In genomic region chr15:89356372-89356771, GRCm38 (mm10) we compare ENCODE assay signal across 8 mouse cellular contexts. TPM values are rescaled to one million over a fixed set of nuclear protein-coding genes. Genes with fewer than 3 reads are reported as not detected.
DNase-seq lines count a peak whose midpoint lies in the region; ATAC-seq lines count a peak whose summit lies in the region.

No protein-coding gene starts in this region.

- intact Hi-C loops in gastrocnemius, postnatal 14 days (cut with DNase I; ENCODE audit: low total_unique reads) = no loop called here

- peak overlapping the region; percentile 97 for H3K4me3 ChIP-seq in erythroblast, embryonic 14.5 days (replicated peaks)
- H3K4me3 ChIP-seq in hindbrain, embryonic 13.5 days = peak overlapping the region; percentile 67
- H3K4me3 ChIP-seq in limb, embryonic 10.5 days = peak overlapping the region; percentile 76
- peak overlapping the region; percentile 88 for H3K4me3 ChIP-seq in midbrain, embryonic 10.5 days
- H3K4me3 ChIP-seq in stomach, embryonic 14.5 days (ENCODE audit: low read depth, low read length) = peak overlapping the region; percentile 91

- peak; percentile 13; the same call in 1 of the 2 replicates for ATAC-seq in hindbrain, embryonic 13.5 days (ENCODE audit: low FRiP score)
- ATAC-seq in stomach, embryonic 14.5 days (ENCODE audit: insufficient number of reproducible peaks, insufficient read depth, low FRiP score, low read depth) = peak; percentile 42; the same call in 1 of the 2 replicates

- H3K9me3 ChIP-seq in erythroblast, embryonic 14.5 days (ENCODE audit: control insufficient read depth, low read length) = no peaks in the 10 kb centered on the region
- H3K9me3 ChIP-seq in hindbrain, embryonic 13.5 days = no peaks in the 10 kb centered on the region
- H3K9me3 ChIP-seq in limb, embryonic 10.5 days (replicated peaks) = no peaks in the 10 kb centered on the region
- H3K9me3 ChIP-seq in midbrain, embryonic 10.5 days (replicated peaks) = no peaks in the 10 kb centered on the region
- no peaks in the 10 kb centered on the region for H3K9me3 ChIP-seq in stomach, embryonic 14.5 days (ENCODE audit: control insufficient read depth, low read depth, low read length)

- H3K9ac ChIP-seq in hindbrain, embryonic 13.5 days = peak overlapping the region; percentile 83
- H3K9ac ChIP-seq in stomach, embryonic 14.5 days (replicated peaks; ENCODE audit: low read depth, low read length) = peak overlapping the region; percentile 87

- no peaks in the 10 kb centered on the region for H3K27me3 ChIP-seq in erythroblast, embryonic 14.5 days (ENCODE audit: control insufficient read depth)
- H3K27me3 ChIP-seq in hindbrain, embryonic 13.5 days = no peaks in the 10 kb centered on the region
- H3K27me3 ChIP-seq in limb, embryonic 10.5 days (ENCODE audit: low read depth, poor library complexity, severe bottlenecking) = no peaks in the 10 kb centered on the region
- no peaks in the 10 kb centered on the region for H3K27me3 ChIP-seq in midbrain, embryonic 10.5 days (ENCODE audit: low read depth, poor library complexity, severe bottlenecking)
- H3K27me3 ChIP-seq in stomach, embryonic 14.5 days (ENCODE audit: control insufficient read depth, insufficient read depth, low read length) = no peaks in the 10 kb centered on the region

- H3K27ac ChIP-seq in hindbrain, embryonic 13.5 days = peak overlapping the region; percentile 81
- H3K27ac ChIP-seq in limb, embryonic 10.5 days = peak overlapping the region; percentile 93
- peak overlapping the region; percentile 94 for H3K27ac ChIP-seq in midbrain, embryonic 10.5 days (replicated peaks)
- H3K27ac ChIP-seq in stomach, embryonic 14.5 days (ENCODE audit: low read length) = peak overlapping the region; percentile 90

- peaks cover 59% of the 10 kb centered on the region for H3K4me1 ChIP-seq in erythroblast, embryonic 14.5 days (ENCODE audit: control insufficient read depth)
- H3K4me1 ChIP-seq in hindbrain, embryonic 13.5 days (replicated peaks) = peaks cover 42% of the 10 kb centered on the region
- peaks cover 23% of the 10 kb centered on the region for H3K4me1 ChIP-seq in limb, embryonic 10.5 days
- H3K4me1 ChIP-seq in midbrain, embryonic 10.5 days = peaks cover 26% of the 10 kb centered on the region
- peaks cover 20% of the 10 kb centered on the region for H3K4me1 ChIP-seq in stomach, embryonic 14.5 days (ENCODE audit: control insufficient read depth, insufficient read depth, low read length)

- peak; percentile 73 for DNase-seq in gastrocnemius, postnatal 14 days
- no peak for DNase-seq in gastrocnemius, adult 18-20 months (ENCODE audit: low spot score)
- peak; percentile 89 for DNase-seq in adrenal gland, postnatal 10 days
- peak; percentile 92 for DNase-seq in limb, embryonic 10.5 days (ENCODE audit: low spot score)
- peak; percentile 88 for DNase-seq in midbrain, embryonic 10.5 days (ENCODE audit: low spot score)

- peaks cover 77% of the 10 kb centered on the region for H3K36me3 ChIP-seq in erythroblast, embryonic 14.5 days (ENCODE audit: control insufficient read depth)
- peaks cover 41% of the 10 kb centered on the region for H3K36me3 ChIP-seq in hindbrain, embryonic 13.5 days
- H3K36me3 ChIP-seq in limb, embryonic 10.5 days = peaks cover 64% of the 10 kb centered on the region
- H3K36me3 ChIP-seq in midbrain, embryonic 10.5 days = peaks cover 68% of the 10 kb centered on the region
- H3K36me3 ChIP-seq in stomach, embryonic 14.5 days (ENCODE audit: control insufficient read depth, insufficient read depth, low read length) = peaks cover 36% of the 10 kb centered on the region

- WGBS in hindbrain, embryonic 13.5 days = under 1% methylated on average over 15 of the region's 15 CpGs
- under 1% methylated on average over 15 of the region's 15 CpGs for WGBS in limb, embryonic 10.5 days
- 0% methylated on average over 15 of the region's 15 CpGs for WGBS in midbrain, embryonic 10.5 days
- WGBS in stomach, embryonic 14.5 days = under 1% methylated on average over 15 of the region's 15 CpGs

- peak overlapping the region; percentile 87 for H3K4me2 ChIP-seq in hindbrain, embryonic 13.5 days
- H3K4me2 ChIP-seq in stomach, embryonic 14.5 days (replicated peaks; ENCODE audit: low read depth, low read length) = peak overlapping the region; percentile 49

RNA-seq across cellular contexts. Expression of gene Ncaph2, which starts 0.9 kb away (rescaled TPM):
- total RNA-seq in gastrocnemius, postnatal 14 days (2021) = 10 to 100 TPM; 39.0 to 40.8 TPM
- 10 to 100 TPM; 39.2 to 46.1 TPM for total RNA-seq in gastrocnemius, adult 18-20 months (2021)
- 100 to 1,000 TPM in 1 of 2 experiments, 10 to 100 TPM in 1; 89.2 to 103 TPM for total RNA-seq in adrenal gland, postnatal 10 days (2021)
- polyA plus RNA-seq in erythroblast, embryonic 14.5 days (2012) = 17.1 and 19.8 TPM in 2 replicates
- 104 TPM in 2 replicates for polyA plus RNA-seq in hindbrain, embryonic 13.5 days (2015; fragmentation: Nextera tagmentation; extraction: Ambion mirVana)
- 197 and 200 TPM in 2 replicates for polyA plus RNA-seq in limb, embryonic 10.5 days (2016; fragmentation: Nextera tagmentation; extraction: Ambion mirVana)
- polyA plus RNA-seq in midbrain, embryonic 10.5 days (2016; fragmentation: Nextera tagmentation; extraction: Ambion mirVana) = 191 and 197 TPM in 2 replicates
- polyA plus RNA-seq in stomach, embryonic 14.5 days (2014; fragmentation: Nextera tagmentation; extraction: Ambion mirVana) = 148 and 159 TPM in 2 replicates

RNA-seq across cellular contexts. Expression of gene Lmf2, which starts 0.9 kb away (rescaled TPM):
- total RNA-seq in gastrocnemius, postnatal 14 days (2021) = 10 to 100 TPM; 16.9 to 18.3 TPM
- 10 to 100 TPM; 11.4 to 12.5 TPM for total RNA-seq in gastrocnemius, adult 18-20 months (2021)
- total RNA-seq in adrenal gland, postnatal 10 days (2021) = 10 to 100 TPM; 38.6 to 41.9 TPM
- 29.8 and 31.5 TPM in 2 replicates for polyA plus RNA-seq in erythroblast, embryonic 14.5 days (2012)
- 32.2 and 32.6 TPM in 2 replicates for polyA plus RNA-seq in hindbrain, embryonic 13.5 days (2015; fragmentation: Nextera tagmentation; extraction: Ambion mirVana)
- polyA plus RNA-seq in limb, embryonic 10.5 days (2016; fragmentation: Nextera tagmentation; extraction: Ambion mirVana) = 40.8 and 45.1 TPM in 2 replicates
- polyA plus RNA-seq in midbrain, embryonic 10.5 days (2016; fragmentation: Nextera tagmentation; extraction: Ambion mirVana) = 53.7 and 56.2 TPM in 2 replicates
- 46.5 and 47.0 TPM in 2 replicates for polyA plus RNA-seq in stomach, embryonic 14.5 days (2014; fragmentation: Nextera tagmentation; extraction: Ambion mirVana)

RNA-seq across cellular contexts. Expression of gene Sco2, which starts 17.3 kb away (rescaled TPM):
- 10 to 100 TPM; 15.2 to 15.3 TPM for total RNA-seq in gastrocnemius, postnatal 14 days (2021)
- 10 to 100 TPM; 12.4 to 13.9 TPM for total RNA-seq in gastrocnemius, adult 18-20 months (2021)
- total RNA-seq in adrenal gland, postnatal 10 days (2021) = 10 to 100 TPM; 34.7 to 43.7 TPM
- 0.47 and 0.81 TPM in 2 replicates for polyA plus RNA-seq in erythroblast, embryonic 14.5 days (2012)
- polyA plus RNA-seq in hindbrain, embryonic 13.5 days (2015; fragmentation: Nextera tagmentation; extraction: Ambion mirVana) = 10.9 and 11.3 TPM in 2 replicates
- polyA plus RNA-seq in limb, embryonic 10.5 days (2016; fragmentation: Nextera tagmentation; extraction: Ambion mirVana) = 7.4 and 9.0 TPM in 2 replicates
- 6.4 and 7.1 TPM in 2 replicates for polyA plus RNA-seq in midbrain, embryonic 10.5 days (2016; fragmentation: Nextera tagmentation; extraction: Ambion mirVana)
- 4.6 and 6.8 TPM in 2 replicates for polyA plus RNA-seq in stomach, embryonic 14.5 days (2014; fragmentation: Nextera tagmentation; extraction: Ambion mirVana)

RNA-seq across cellular contexts. Expression of gene Tymp, which starts 20.5 kb away (rescaled TPM):
- total RNA-seq in gastrocnemius, postnatal 14 days (2021) = under 1 TPM; 0.25 to 0.64 TPM
- under 1 TPM; 0.31 to 0.43 TPM for total RNA-seq in gastrocnemius, adult 18-20 months (2021)
- total RNA-seq in adrenal gland, postnatal 10 days (2021) = 1 to 10 TPM; 3.4 to 9.8 TPM
- 0.16 and 0.17 TPM in 2 replicates for polyA plus RNA-seq in erythroblast, embryonic 14.5 days (2012)
- polyA plus RNA-seq in hindbrain, embryonic 13.5 days (2015; fragmentation: Nextera tagmentation; extraction: Ambion mirVana) = 2.2 and 2.4 TPM in 2 replicates
- 1.2 and 1.5 TPM in 2 replicates for polyA plus RNA-seq in limb, embryonic 10.5 days (2016; fragmentation: Nextera tagmentation; extraction: Ambion mirVana)
- 1.5 and 1.6 TPM in 2 replicates for polyA plus RNA-seq in midbrain, embryonic 10.5 days (2016; fragmentation: Nextera tagmentation; extraction: Ambion mirVana)
- polyA plus RNA-seq in stomach, embryonic 14.5 days (2014; fragmentation: Nextera tagmentation; extraction: Ambion mirVana) = 1.1 and 2.5 TPM in 2 replicates

RNA-seq across cellular contexts. Expression of gene Miox, which starts 22.2 kb away (rescaled TPM):
- not detected for total RNA-seq in gastrocnemius, postnatal 14 days (2021)
- under 1 TPM in 1 of 2 experiments, not detected in 1; 0.48 TPM for total RNA-seq in gastrocnemius, adult 18-20 months (2021)
- total RNA-seq in adrenal gland, postnatal 10 days (2021) = 1 to 10 TPM; 1.8 to 3.3 TPM
- polyA plus RNA-seq in erythroblast, embryonic 14.5 days (2012) = not detected in 2 replicates
- not detected in 2 replicates for polyA plus RNA-seq in hindbrain, embryonic 13.5 days (2015; fragmentation: Nextera tagmentation; extraction: Ambion mirVana)
- polyA plus RNA-seq in limb, embryonic 10.5 days (2016; fragmentation: Nextera tagmentation; extraction: Ambion mirVana) = not detected in 2 replicates
- not detected in 2 replicates for polyA plus RNA-seq in midbrain, embryonic 10.5 days (2016; fragmentation: Nextera tagmentation; extraction: Ambion mirVana)
- not detected in 2 replicates for polyA plus RNA-seq in stomach, embryonic 14.5 days (2014; fragmentation: Nextera tagmentation; extraction: Ambion mirVana)
